Mouse (Mus musculus) hindbrain, postnatal 0 days (tissue): ENCODE data around the gene Plxdc1. TPM values are rescaled to one million over a fixed set of nuclear protein-coding genes. Genes with fewer than 3 reads are reported as not detected.

ENCODE experiments used
- ATAC-seq: fragments of 200-750 bp; cut with Nextera tagmentation; 2 replicates; pipeline ENCODE4 v1.8.0; 2017; ENCODE audit warnings: mild to moderate bottlenecking, moderate TSS enrichment, moderate library complexity
- DNase-seq: peaks from one replicate; pipeline ENCODE4 v3.0.0-alpha.2; 2015; ENCODE audit warnings: low spot score
- H3K27ac ChIP-seq: fragments of 300-500 bp; sonication (generic); 2 replicates; pipeline ENCODE4 v1.5.1; 2014; ENCODE audit warnings: mild to moderate bottlenecking
- H3K27me3 ChIP-seq: fragments of 300-500 bp; sonication (generic); 2 replicates; pipeline ENCODE4 v1.6.1; 2014; ENCODE audit warnings: low read length, mixed read lengths; ENCODE audit not compliant: insufficient read depth
- H3K36me3 ChIP-seq: fragments of 300-500 bp; sonication (generic); 2 replicates; pipeline ENCODE4 v1.6.1; 2014; ENCODE audit warnings: low read length, mixed read lengths; ENCODE audit not compliant: insufficient read depth
- H3K4me1 ChIP-seq: fragments of 300-500 bp; sonication (generic); 2 replicates; pipeline ENCODE4 v1.6.1; 2014; ENCODE audit warnings: antibody characterized with exemption, low read length, mixed read lengths; ENCODE audit not compliant: insufficient read depth
- H3K4me2 ChIP-seq: fragments of 300-500 bp; sonication (generic); 2 replicates; pipeline ENCODE4 v1.6.1; 2014; ENCODE audit warnings: low read depth, mild to moderate bottlenecking, low read length, moderate library complexity, mixed read lengths
- H3K4me3 ChIP-seq: fragments of 300-500 bp; sonication (generic); 2 replicates; pipeline ENCODE4 v1.5.1; 2014; ENCODE audit warnings: low read length
- H3K9ac ChIP-seq: fragments of 300-500 bp; sonication (generic); replicated peaks from 2 replicates; pipeline ENCODE4 v1.6.1; 2014; ENCODE audit warnings: mild to moderate bottlenecking, low read length, moderate library complexity, mixed read lengths
- H3K9me3 ChIP-seq: fragments of 300-500 bp; sonication (generic); 2 replicates; pipeline ENCODE4 v1.6.1; 2016; ENCODE audit warnings: low read length, mixed read lengths
- CTCF ChIP-seq: IDR thresholded peaks from 2 replicates; pipeline ENCODE4 v1.5.1; 2016; ENCODE audit warnings: antibody characterized with exemption, control low read depth, low read depth
- WGBS: fragments of 180-500 bp; shearing (Covaris S2); extraction: QIAGEN DNeasy Blood & Tissue Kit; methylation state at CpG from one replicate; pipeline ENCODE4 v1.1.7; 2014; 5-methylcytosine and 5-hydroxymethylcytosine counted together
- microRNA-seq, 2 experiments: library from miRNA; unstranded; fragments of <30 nt; microRNA quantifications; one replicate each; pipeline ENCODE4; 2016
- polyA plus RNA-seq: library from polyadenylated mRNA; unstranded; fragments of >200 nt; fragmentation: Nextera tagmentation; extraction: Ambion mirVana; gene quantifications from 2 replicates; pipeline ENCODE4 v1.2.1, GENCODE M21; 2015
- total RNA-seq: library from RNA; depleted of rRNA; stranded (reverse); fragments of >200 nt; gene quantifications from 2 replicates; pipeline ENCODE4 v1.2.3, GENCODE M21; 2014; rRNA removed

The Plxdc1 gene
- total and polyA plus RNA-seq, 2 experiments from 2014 or later: 3.8 to 4.2 TPM

- Histone ChIP-seq H3K4me1 (no peaks in the 10 kb centered on the region), H3K27me3 (no peaks in the 10 kb centered on the region), H3K9ac (no peak overlapping the region), H3K36me3 (no peaks in the 10 kb centered on the region), H3K9me3 (no peaks in the 10 kb centered on the region), H3K4me3 (no peak overlapping the region), H3K4me2 (no peak overlapping the region), H3K27ac (no peak overlapping the region)
- no peak for DNase-seq
- TF ChIP-seq CTCF: no peak
- ATAC-seq: no peak
- WGBS: 96% methylated on average over 4 of the region's 4 CpGs
These were observed 105.9 kb downstream of the Plxdc1 start for GRCm38 (mm10) chr11:97880362-97880761.

GRCm38 (mm10) chr11:97877341-97877740 is 108.9 kb downstream of the Plxdc1 start:
- Histone ChIP-seq H3K4me3 (no peak overlapping the region), H3K9ac (no peak overlapping the region), H3K27me3 (no peaks in the 10 kb centered on the region), H3K4me1 (no peaks in the 10 kb centered on the region), H3K36me3 (no peaks in the 10 kb centered on the region), H3K9me3 (no peaks in the 10 kb centered on the region), H3K27ac (no peak overlapping the region), H3K4me2 (no peak overlapping the region)
- ATAC-seq (no peak), DNase-seq (no peak)
- 83% methylated on average over 2 of the region's 2 CpGs for WGBS
- no peak for TF ChIP-seq CTCF

GRCm38 (mm10) chr11:97874396-97874795 is 111.8 kb downstream of the Plxdc1 start:
- ATAC-seq: no peak
- 89% methylated on average over 1 of the region's 1 CpGs for WGBS
- Histone ChIP-seq H3K9ac (no peak overlapping the region), H3K4me2 (no peak overlapping the region), H3K36me3 (no peaks in the 10 kb centered on the region), H3K4me3 (no peak overlapping the region), H3K27me3 (no peaks in the 10 kb centered on the region), H3K4me1 (no peaks in the 10 kb centered on the region), H3K9me3 (no peaks in the 10 kb centered on the region), H3K27ac (no peak overlapping the region)
- no peak for DNase-seq
- no peak for TF ChIP-seq CTCF

Small RNA genes lying within 50 kb of the gene (microRNA-seq; reads per million reads assigned to microRNA genes)
- 0 reads per million in 2 experiments for gene Gm22461
- gene Gm27597: 0 reads per million in 2 experiments

Other genes with a start within 250 kb of the Plxdc1 start
- 127 TPM in 2 replicates for gene Pip4k2b, start 241.7 kb downstream of the Plxdc1 start, total RNA-seq
- 4.3 and 5.1 TPM in 2 replicates for gene Pip4k2b, start 241.7 kb downstream of the Plxdc1 start, polyA plus RNA-seq
- 13.3 and 14.2 TPM in 2 replicates for gene Cwc25, start 219.9 kb downstream of the Plxdc1 start, total RNA-seq
- 11.9 and 12.9 TPM in 2 replicates for gene Cwc25, start 219.9 kb downstream of the Plxdc1 start, polyA plus RNA-seq
- gene 1700001P01Rik, start 210.5 kb downstream of the Plxdc1 start, total RNA-seq: not detected in 2 replicates
- gene 1700001P01Rik, start 210.5 kb downstream of the Plxdc1 start, polyA plus RNA-seq: not detected in 2 replicates
- 124 and 141 TPM in 2 replicates for gene Rpl23, start 204.0 kb downstream of the Plxdc1 start, total RNA-seq
- 351 and 362 TPM in 2 replicates for gene Rpl23, start 204.0 kb downstream of the Plxdc1 start, polyA plus RNA-seq
- gene Lasp1, start 187.4 kb downstream of the Plxdc1 start, total RNA-seq: 177 and 187 TPM in 2 replicates
- 121 and 137 TPM in 2 replicates for gene Lasp1, start 187.4 kb downstream of the Plxdc1 start, polyA plus RNA-seq
- 29.4 and 30.0 TPM in 2 replicates for gene B230217C12Rik, start 145.7 kb downstream of the Plxdc1 start, total RNA-seq
- gene B230217C12Rik, start 145.7 kb downstream of the Plxdc1 start, polyA plus RNA-seq: 31.6 and 32.3 TPM in 2 replicates
- gene Fbxo47, start 102.3 kb downstream of the Plxdc1 start, total RNA-seq: 0.47 and 1.2 TPM in 2 replicates
- gene Fbxo47, start 102.3 kb downstream of the Plxdc1 start, polyA plus RNA-seq: 0.34 and 0.36 TPM in 2 replicates
- 2.0 and 2.6 TPM in 2 replicates for gene Arl5c, start 9.7 kb upstream of the Plxdc1 start, total RNA-seq
- gene Arl5c, start 9.7 kb upstream of the Plxdc1 start, polyA plus RNA-seq: 3.6 and 4.8 TPM in 2 replicates
- 83.4 and 84.4 TPM in 2 replicates for gene Cacnb1, start 36.6 kb upstream of the Plxdc1 start, total RNA-seq
- 43.1 and 51.0 TPM in 2 replicates for gene Cacnb1, start 36.6 kb upstream of the Plxdc1 start, polyA plus RNA-seq
- gene Rpl19, start 40.3 kb upstream of the Plxdc1 start, total RNA-seq: 462 and 515 TPM in 2 replicates
- gene Rpl19, start 40.3 kb upstream of the Plxdc1 start, polyA plus RNA-seq: 650 and 673 TPM in 2 replicates
- 4.4 and 6.9 TPM in 2 replicates for gene Stac2, start 67.0 kb upstream of the Plxdc1 start, total RNA-seq
- 5.8 and 6.1 TPM in 2 replicates for gene Stac2, start 67.0 kb upstream of the Plxdc1 start, polyA plus RNA-seq
- 15.7 and 20.9 TPM in 2 replicates for gene Fbxl20, start 164.0 kb upstream of the Plxdc1 start, total RNA-seq
- 11.9 and 13.0 TPM in 2 replicates for gene Fbxl20, start 164.0 kb upstream of the Plxdc1 start, polyA plus RNA-seq
- gene Med1, start 206.8 kb upstream of the Plxdc1 start, total RNA-seq: 32.7 and 39.5 TPM in 2 replicates
- gene Med1, start 206.8 kb upstream of the Plxdc1 start, polyA plus RNA-seq: 48.9 and 49.0 TPM in 2 replicates
- 27.4 and 28.5 TPM in 2 replicates for gene Cdk12, start 216.6 kb upstream of the Plxdc1 start, total RNA-seq
- gene Cdk12, start 216.6 kb upstream of the Plxdc1 start, polyA plus RNA-seq: 5.8 and 6.6 TPM in 2 replicates